Mouse (Mus musculus): Measurements from ENCODE around the gene Kpna6.

DNA sequence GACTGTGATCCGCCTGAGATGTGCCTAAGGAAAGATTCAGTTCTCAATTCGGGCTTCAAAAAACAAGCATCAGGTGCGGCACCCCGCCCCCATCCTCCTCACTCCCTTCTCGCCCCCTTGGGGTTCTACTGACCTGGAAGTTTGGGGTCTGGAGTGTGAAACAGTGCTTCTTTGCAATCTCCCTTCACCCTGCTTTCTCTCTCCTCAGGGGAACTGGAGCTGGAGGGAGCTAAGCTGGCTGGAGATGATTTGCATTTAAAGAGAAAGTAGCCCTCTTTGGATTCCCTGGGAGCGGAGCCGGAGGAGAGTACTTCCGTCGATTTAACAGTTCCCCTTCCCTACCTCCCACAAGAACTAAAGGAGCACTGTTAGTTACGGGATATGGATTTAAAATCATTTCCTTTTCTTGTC lies 48.9 kb downstream of the Kpna6 start, which contains the start of gene Ccdc28b:
- no peak for TF ChIP-seq CTCF (IDR thresholded peaks at IDR 0.05; ENCODE audit: control insufficient read depth, insufficient read depth, insufficient replicate concordance, low read depth, low read length)
- peak; percentile 27; the same call in 1 of the 2 replicates for TF ChIP-seq POLR2A (IDR thresholded peaks at IDR 0.05; ENCODE audit: control insufficient read depth, low read depth, low read length)

Data from testis, adult 2 months (tissue).